Mouse (Mus musculus): Measurements from ENCODE around the gene Crb2.

Crb2 gene

GRCm38 (mm10) chr2:37766027-37766761, 9.9 kb upstream of the Crb2 start:
- DNase-seq (ENCODE audit: inconsistent ontology term), result no peak

- DNase-seq (ENCODE audit: inconsistent ontology term), result no peak
Measured at GRCm38 (mm10) chr2:37767080-37767547, 8.9 kb upstream of the Crb2 start.

GRCm38 (mm10) chr2:37767739-37768138, 8.3 kb upstream of the Crb2 start:
- no peak for DNase-seq (ENCODE audit: inconsistent ontology term)

- DNase-seq (ENCODE audit: inconsistent ontology term), result peak; percentile 97
Measured at GRCm38 (mm10) chr2:37768903-37769302, 7.1 kb upstream of the Crb2 start.

GRCm38 (mm10) chr2:37769793-37770192, 6.3 kb upstream of the Crb2 start:
- peak; percentile 69 for DNase-seq (ENCODE audit: inconsistent ontology term)

- DNase-seq (ENCODE audit: inconsistent ontology term), result peak; percentile 88
Measured at GRCm38 (mm10) chr2:37771618-37772285, 4.3 kb upstream of the Crb2 start.

- DNase-seq (ENCODE audit: inconsistent ontology term), result peak; percentile 69
Measured at GRCm38 (mm10) chr2:37774571-37774970, 1.5 kb upstream of the Crb2 start.

GRCm38 (mm10) chr2:37776611-37777411, 762 bp downstream of the Crb2 start:
- peak; percentile 64 for DNase-seq (ENCODE audit: inconsistent ontology term)

GRCm38 (mm10) chr2:37777958-37778720, 2.1 kb downstream of the Crb2 start:
- no peak for DNase-seq (ENCODE audit: inconsistent ontology term)

- peak; percentile 73 for DNase-seq (ENCODE audit: inconsistent ontology term)
Measured at GRCm38 (mm10) chr2:37780270-37780929, 4.4 kb downstream of the Crb2 start.

GRCm38 (mm10) chr2:37781421-37781820, 5.4 kb downstream of the Crb2 start:
- no peak for DNase-seq (ENCODE audit: inconsistent ontology term)

GRCm38 (mm10) chr2:37782002-37782401, 6.0 kb downstream of the Crb2 start:
- no peak for DNase-seq (ENCODE audit: inconsistent ontology term)

GRCm38 (mm10) chr2:37784473-37784872, 8.4 kb downstream of the Crb2 start:
- peak; percentile 93 for DNase-seq (ENCODE audit: inconsistent ontology term)

- DNase-seq (ENCODE audit: inconsistent ontology term), result no peak
Measured at GRCm38 (mm10) chr2:37786461-37786860, 10.4 kb downstream of the Crb2 start.

GRCm38 (mm10) chr2:37788176-37788962, 12.3 kb downstream of the Crb2 start:
- peak; percentile 90 for DNase-seq (ENCODE audit: inconsistent ontology term)

GRCm38 (mm10) chr2:37789029-37789428, 13.0 kb downstream of the Crb2 start:
- no peak for DNase-seq (ENCODE audit: inconsistent ontology term)

GRCm38 (mm10) chr2:37789995-37790394, 13.9 kb downstream of the Crb2 start:
- DNase-seq (ENCODE audit: inconsistent ontology term), result no peak

GRCm38 (mm10) chr2:37790738-37791137, 14.7 kb downstream of the Crb2 start:
- DNase-seq (ENCODE audit: inconsistent ontology term), result no peak

- DNase-seq (ENCODE audit: inconsistent ontology term), result no peak
Measured at GRCm38 (mm10) chr2:37791340-37791739, 15.3 kb downstream of the Crb2 start.

- DNase-seq (ENCODE audit: inconsistent ontology term), result peak; percentile 87
Measured at GRCm38 (mm10) chr2:37796021-37796420, 20.0 kb downstream of the Crb2 start.

Measured in Muller cell, postnatal 12 days (primary cell).